In genomic region chr11:45089561-45089960, GRCm38 (mm10) we compare ENCODE assay signal across 22 mouse cellular contexts.
"Had no signal": no experiment of that assay in that cellular context is flagged by ENCODE, and none has a peak within 500 bp of the region (broad histone marks: within the 10 kb centered on the region; RNA-seq: fewer than 3 reads in every experiment).

No protein-coding gene starts in this region.

- H3K9ac ChIP-seq: limb, embryonic 13.5 days; liver, embryonic 12.5 days; liver, embryonic 15.5 days; midbrain, embryonic 12.5 days; midbrain, embryonic 15.5 days; neural tube, embryonic 12.5 days; neural tube, embryonic 15.5 days; stomach, embryonic 15.5 days had no signal

- H3K4me3 ChIP-seq: layer of hippocampus, adult 2 months; limb, embryonic 10.5 days; limb, embryonic 13.5 days; liver, embryonic 12.5 days; liver, embryonic 15.5 days; midbrain, embryonic 12.5 days; midbrain, embryonic 15.5 days; neural tube, embryonic 12.5 days; neural tube, embryonic 15.5 days; stomach, embryonic 15.5 days had no signal

- H3K27me3 ChIP-seq: limb, embryonic 13.5 days; liver, embryonic 12.5 days; liver, embryonic 15.5 days; midbrain, embryonic 12.5 days; midbrain, embryonic 15.5 days; neural tube, embryonic 12.5 days; neural tube, embryonic 15.5 days; stomach, embryonic 15.5 days had no signal

- H3K36me3 ChIP-seq: limb, embryonic 10.5 days; limb, embryonic 13.5 days; liver, embryonic 12.5 days; liver, embryonic 15.5 days; midbrain, embryonic 12.5 days; midbrain, embryonic 15.5 days; neural tube, embryonic 12.5 days; neural tube, embryonic 15.5 days; stomach, embryonic 15.5 days had no signal

- H3K27ac ChIP-seq: kidney, postnatal 0 days; layer of hippocampus, adult 2 months; limb, embryonic 10.5 days; limb, embryonic 13.5 days; liver, embryonic 12.5 days; liver, embryonic 15.5 days; midbrain, embryonic 12.5 days; midbrain, embryonic 15.5 days; neural tube, embryonic 12.5 days; neural tube, embryonic 15.5 days; stomach, embryonic 15.5 days had no signal

- H3K9me3 ChIP-seq: limb, embryonic 10.5 days; limb, embryonic 13.5 days; liver, embryonic 12.5 days; liver, embryonic 15.5 days; midbrain, embryonic 12.5 days; midbrain, embryonic 15.5 days; neural tube, embryonic 12.5 days; neural tube, embryonic 15.5 days; stomach, embryonic 15.5 days had no signal

- H3K4me1 ChIP-seq: liver, embryonic 12.5 days; liver, embryonic 15.5 days; midbrain, embryonic 15.5 days; neural tube, embryonic 12.5 days; neural tube, embryonic 15.5 days; stomach, embryonic 15.5 days had no signal

- ATAC-seq: liver, embryonic 12.5 days; midbrain, embryonic 15.5 days had no signal

- H3K4me2 ChIP-seq: limb, embryonic 13.5 days; liver, embryonic 12.5 days; liver, embryonic 15.5 days; midbrain, embryonic 12.5 days; midbrain, embryonic 15.5 days; neural tube, embryonic 12.5 days; neural tube, embryonic 15.5 days; stomach, embryonic 15.5 days had no signal

- DNase-seq: kidney, adult 2 months; kidney, postnatal 25 days; layer of hippocampus, adult 9-11 months; liver; lung, adult 18-20 months; lung, postnatal 14 days; lung, postnatal 4 days; retina, postnatal 1 day; right cerebral cortex, postnatal 25 days; spleen, adult 18-20 months; thymus, postnatal 25 days had no signal
